Mouse (Mus musculus) layer of hippocampus, postnatal 36 days (tissue): ENCODE results near the gene Cib4. TPM values are rescaled to one million over a fixed set of nuclear protein-coding genes. Genes with fewer than 3 reads are reported as not detected.

ENCODE experiments used
- total RNA-seq, 2 experiments: library from RNA; stranded (reverse); gene quantifications; 2 replicates each; pipeline ENCODE4 v1.2.3; 2021

Gene Cib4
- total RNA-seq, 2 experiments from 2014 or later, result not detected

Other genes starting within 250 kb of the Cib4 start
- 1 to 10 TPM; 3.6 TPM for gene Otof, start 83.9 kb downstream of the Cib4 start, total RNA-seq
- not detected for gene 1700001C02Rik, start 79.8 kb downstream of the Cib4 start, total RNA-seq
- gene Kcnk3, start 42.3 kb upstream of the Cib4 start, total RNA-seq, result 1 to 10 TPM; 7.7 to 9.8 TPM
- 10 to 100 TPM; 34.2 to 35.3 TPM for gene Slc35f6, start 102.1 kb upstream of the Cib4 start, total RNA-seq
- gene Cenpa, start 120.9 kb upstream of the Cib4 start, total RNA-seq, result 1 to 10 TPM; 3.5 to 4.0 TPM
- 10 to 100 TPM; 35.6 to 40.2 TPM for gene Dpysl5, start 165.7 kb upstream of the Cib4 start, total RNA-seq